Mouse (Mus musculus) adrenal gland, adult 10 weeks (tissue): ENCODE measurements around the gene Sall2. TPM values are rescaled to one million over a fixed set of nuclear protein-coding genes. Genes with fewer than 3 reads are reported as not detected.

Experiments used
- polyA plus RNA-seq: library from polyadenylated mRNA; stranded (reverse); fragments of 350-450 nt; fragmentation: Illumina TruSeq; extraction: RNeasy Lipid Tissue Mini Kit (QIAGEN cat#74804); gene quantifications from one replicate; pipeline ENCODE4 v1.2.3, GENCODE M21; 2014; ENCODE audit warnings: low read depth, low replicate concordance

Gene Sall2
- 4.6 TPM for polyA plus RNA-seq

DNA sequence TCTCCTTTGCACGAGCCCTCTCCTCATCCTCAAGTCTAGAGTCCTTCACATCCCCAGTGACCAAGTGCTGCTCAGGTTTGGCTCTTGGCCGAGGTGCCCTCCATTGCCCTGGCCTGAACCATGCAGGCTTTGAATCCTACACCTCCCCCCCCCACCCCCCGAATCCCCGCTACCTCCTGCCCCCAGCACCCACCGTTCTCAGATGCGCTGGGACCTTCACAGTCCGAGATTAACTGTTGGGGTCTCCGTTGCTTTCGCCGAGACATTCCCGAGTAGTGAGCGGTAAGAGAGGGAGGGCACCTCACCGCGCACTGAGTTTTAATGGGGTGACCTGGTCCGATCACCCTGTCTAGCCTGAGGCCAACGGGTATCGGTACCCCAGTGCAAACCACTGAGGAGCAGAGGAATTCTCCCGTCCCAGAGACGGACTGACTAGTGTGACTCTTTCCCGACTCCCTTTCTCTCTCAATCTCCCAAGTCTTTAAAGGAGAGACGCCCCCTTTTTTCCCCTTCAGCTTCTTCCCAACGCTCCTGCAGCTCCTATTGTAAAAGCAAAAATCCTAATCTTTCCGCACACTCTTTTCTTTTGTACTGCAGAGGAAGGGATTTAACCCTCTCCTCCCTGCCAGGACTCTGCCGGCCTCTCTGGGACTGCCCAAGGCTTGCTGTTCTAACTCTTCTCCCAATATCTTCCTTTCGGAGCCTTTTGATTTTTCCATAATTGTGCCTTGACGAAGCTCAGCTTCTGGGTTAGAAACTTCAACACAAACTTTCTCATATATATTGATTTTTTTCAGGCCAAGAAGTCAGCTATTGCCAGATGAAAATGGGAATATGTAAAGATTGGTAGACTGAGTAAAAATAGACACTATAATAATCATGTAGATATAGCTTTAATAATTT lies at the start of gene Sall2:
Gene Sall2, minus strand, starts transcription at position 853 of the 903 bp plus-strand sequence.

DNA sequence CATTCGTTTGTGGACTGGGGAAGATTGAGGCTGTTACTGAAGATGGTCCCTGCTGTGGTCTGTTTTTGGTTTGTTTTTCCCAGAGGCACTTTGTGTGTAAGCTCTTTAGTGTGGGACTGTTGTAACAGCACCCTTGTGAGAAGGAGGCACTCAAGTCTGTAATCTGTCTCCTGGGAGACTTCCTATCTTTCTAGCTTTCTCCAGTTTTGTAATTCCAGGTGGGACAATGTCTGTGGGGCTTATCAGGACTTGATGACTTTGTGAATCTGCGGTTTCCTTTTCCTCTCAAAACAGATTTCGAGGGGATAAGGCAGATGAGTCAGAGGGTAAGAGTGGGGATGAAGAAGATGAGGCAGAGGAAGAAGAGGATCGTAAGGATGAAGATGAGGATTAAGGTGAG lies 27.7 kb upstream of the Sall2 start, which contains the start of gene Olfr1513:
Gene Olfr1513, minus strand, starts transcription at position 101 of the 400 bp plus-strand sequence.

GRCm38 (mm10) chr14:52304644-52305271 lies 23.8 kb downstream of the Sall2 start, which contains the start of gene Mettl3:
TSS of gene Mettl3 (minus strand) at chr14:52305128.

GRCm38 (mm10) chr14:52278932-52279746 lies 49.4 kb downstream of the Sall2 start, which contains the start of the genes Tox4 and Rab2b:
TSS of gene Tox4 (plus strand) at chr14:52279146.
TSS of gene Rab2b (minus strand) at chr14:52279545.

Other genes with a start within 250 kb of the Sall2 start
- gene Hnrnpc, start 224.7 kb downstream of the Sall2 start, polyA plus RNA-seq: 361 TPM
- 0.87 TPM for gene Rpgrip1, start 218.1 kb downstream of the Sall2 start, polyA plus RNA-seq
- 75.0 TPM for gene Supt16, start 131.3 kb downstream of the Sall2 start, polyA plus RNA-seq
- gene Chd8, start 71.0 kb downstream of the Sall2 start, polyA plus RNA-seq: 68.3 TPM
- 48.2 TPM for gene Tox4, start 49.6 kb downstream of the Sall2 start, polyA plus RNA-seq
- gene Rab2b, start 49.2 kb downstream of the Sall2 start, polyA plus RNA-seq: 88.1 TPM
- 40.5 TPM for gene Mettl3, start 23.6 kb downstream of the Sall2 start, polyA plus RNA-seq
- gene Olfr1513, start 27.6 kb upstream of the Sall2 start, polyA plus RNA-seq: not detected
- not detected for gene Olfr1512, start 50.4 kb upstream of the Sall2 start, polyA plus RNA-seq
- gene Olfr1511, start 68.6 kb upstream of the Sall2 start, polyA plus RNA-seq: not detected
- not detected for gene Olfr1510, start 85.6 kb upstream of the Sall2 start, polyA plus RNA-seq
- not detected for gene Olfr1509, start 114.2 kb upstream of the Sall2 start, polyA plus RNA-seq
- gene Olfr1508, start 138.7 kb upstream of the Sall2 start, polyA plus RNA-seq: not detected
- gene Olfr1507, start 167.0 kb upstream of the Sall2 start, polyA plus RNA-seq: not detected